Mouse (Mus musculus) spleen, adult 2 months (tissue): Measurements from ENCODE around the gene Ndufv2. TPM values are rescaled to one million over a fixed set of nuclear protein-coding genes. Genes with fewer than 3 reads are reported as not detected.

Experiments
- DNase-seq, 2 experiments: peaks; one replicate each; pipeline versions ENCODE4 v3.0.0 to v3.0.0-alpha.2; 2012 to 2021; ENCODE audit warnings: low spot score in 2 of 2, low read depth in 1 of 2
- H3K27ac ChIP-seq: fragments of 200-500 bp; 2 replicates; pipeline ENCODE4 v1.5.1; 2012; ENCODE audit warnings: low read length, inconsistent platforms; ENCODE audit not compliant: insufficient read depth
- H3K27me3 ChIP-seq: fragments of 200-500 bp; 2 replicates; pipeline ENCODE4 v1.6.1; 2012; ENCODE audit warnings: mild to moderate bottlenecking, moderate library complexity, low read length, inconsistent platforms; ENCODE audit not compliant: control insufficient read depth, insufficient read depth
- H3K36me3 ChIP-seq: fragments of 200-500 bp; 2 replicates; pipeline ENCODE4 v1.6.1; 2012; ENCODE audit warnings: mild to moderate bottlenecking, low read length, inconsistent platforms; ENCODE audit not compliant: control insufficient read depth, insufficient read depth
- H3K4me1 ChIP-seq: fragments of 200-500 bp; 2 replicates; pipeline ENCODE4 v1.6.1; 2011; ENCODE audit warnings: inconsistent platforms; ENCODE audit not compliant: control insufficient read depth, insufficient read depth, insufficient read length
- H3K4me3 ChIP-seq: fragments of 200-500 bp; 2 replicates; pipeline ENCODE4 v1.5.1; 2011; ENCODE audit warnings: mild to moderate bottlenecking, inconsistent platforms; ENCODE audit not compliant: insufficient read depth, insufficient read length; ENCODE audit errors: extremely low read depth
- CTCF ChIP-seq: fragments of 200-500 bp; IDR thresholded peaks from 2 replicates; pipeline ENCODE4 v1.5.1; 2011; ENCODE audit warnings: mild to moderate bottlenecking, inconsistent platforms; ENCODE audit not compliant: insufficient read depth, insufficient read length, insufficient replicate concordance; ENCODE audit errors: extremely low read depth
- POLR2A ChIP-seq: fragments of 200-500 bp; IDR thresholded peaks from 2 replicates; pipeline ENCODE4 v1.6.1; 2011; ENCODE audit warnings: low read depth, low read length, inconsistent platforms
- WGBS: fragments of 180-500 bp; shearing (Covaris S2); methylation state at CpG from one replicate; pipeline ENCODE4 v1.1.7; 2018; 5-methylcytosine and 5-hydroxymethylcytosine counted together
- polyA plus RNA-seq: library from polyadenylated mRNA; depleted of rRNA; stranded (reverse); fragments of >200 nt; gene quantifications from 2 replicates; pipeline ENCODE4 v1.2.3, GENCODE M21; 2012; rRNA removed

Ndufv2 gene
- polyA plus RNA-seq, 1 experiment = 15.3 TPM

- no peaks in the 10 kb centered on the region for H3K4me1 ChIP-seq
- TF ChIP-seq POLR2A (no peak), CTCF (no peak)
- no peak overlapping the region for H3K4me3 ChIP-seq
- 94% methylated on average over 5 of the region's 5 CpGs for WGBS
- no peak for DNase-seq
- no peak overlapping the region for H3K27ac ChIP-seq
- peaks cover 5% of the 10 kb centered on the region for H3K36me3 ChIP-seq
- H3K27me3 ChIP-seq = no peaks in the 10 kb centered on the region
Observed at GRCm38 (mm10) chr17:66041020-66041419, 60.3 kb downstream of the Ndufv2 start.

DNA sequence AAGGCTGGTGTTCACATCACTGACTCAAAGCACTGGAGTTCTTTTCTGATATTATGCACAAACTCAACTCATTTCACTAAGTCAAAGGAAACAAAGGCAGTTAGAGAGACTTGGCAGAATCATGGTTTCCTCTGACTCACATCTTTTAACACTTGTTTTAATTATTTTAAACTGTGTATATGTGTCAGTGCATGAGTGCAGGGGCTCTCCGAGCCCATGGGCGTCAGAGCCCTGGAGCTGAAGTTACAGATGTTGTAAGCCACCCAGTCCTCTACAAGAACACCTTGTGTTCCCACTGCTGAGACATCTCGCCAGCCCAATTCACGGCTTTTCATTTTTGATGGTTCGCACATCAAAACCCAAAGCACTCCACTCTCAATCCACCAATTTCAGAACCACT lies 68.1 kb downstream of the Ndufv2 start:
- H3K4me3 ChIP-seq = no peak overlapping the region
- H3K27ac ChIP-seq = no peak overlapping the region
- peaks cover 13% of the 10 kb centered on the region for H3K36me3 ChIP-seq
- no peaks in the 10 kb centered on the region for H3K27me3 ChIP-seq
- 92% methylated on average over 5 of the region's 5 CpGs for WGBS
- no peak for TF ChIP-seq POLR2A
- no peak for TF ChIP-seq CTCF
- no peak for DNase-seq
- H3K4me1 ChIP-seq = no peaks in the 10 kb centered on the region

DNA sequence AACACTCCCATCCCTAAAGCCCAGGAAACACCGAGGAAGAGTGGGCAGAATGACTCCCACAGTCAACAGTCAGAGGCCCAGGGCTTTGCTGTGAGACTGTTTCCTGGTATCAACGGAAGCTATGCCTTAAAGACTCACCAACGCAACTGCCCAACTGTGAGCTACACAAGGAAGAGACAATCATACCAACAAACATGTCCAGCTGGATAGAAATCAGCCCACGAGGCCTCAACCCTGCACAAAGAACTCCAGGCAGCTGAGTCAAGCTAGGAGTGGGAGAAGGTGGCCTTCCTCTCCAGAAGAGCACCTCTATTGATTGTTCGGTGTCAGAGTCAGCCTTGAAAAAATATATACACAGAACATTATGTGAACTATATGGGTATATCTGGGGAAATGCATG lies 69.4 kb downstream of the Ndufv2 start:
- Histone ChIP-seq H3K27me3 (no peaks in the 10 kb centered on the region), H3K36me3 (peaks cover 15% of the 10 kb centered on the region), H3K4me1 (no peaks in the 10 kb centered on the region), H3K27ac (no peak overlapping the region), H3K4me3 (no peak overlapping the region)
- DNase-seq = no peak
- WGBS = 87% methylated on average over 5 of the region's 5 CpGs
- TF ChIP-seq POLR2A (no peak), CTCF (no peak)

Other genes starting within 250 kb of the Ndufv2 start
- gene Ralbp1, start 215.8 kb downstream of the Ndufv2 start, polyA plus RNA-seq = 22.7 and 26.6 TPM in 2 replicates
- gene Twsg1, start 150.3 kb downstream of the Ndufv2 start, polyA plus RNA-seq = 12.9 and 17.3 TPM in 2 replicates
- 3.5 and 3.9 TPM in 2 replicates for gene Ankrd12, start 24.5 kb downstream of the Ndufv2 start, polyA plus RNA-seq
- 36.3 and 43.7 TPM in 2 replicates for gene Washc1, start 10.0 kb upstream of the Ndufv2 start, polyA plus RNA-seq
- 6.7 and 7.3 TPM in 2 replicates for gene Ddx11, start 22.0 kb upstream of the Ndufv2 start, polyA plus RNA-seq